Mouse (Mus musculus) forebrain, embryonic 16.5 days (tissue): ENCODE results near the gene BC055324. TPM values are rescaled to one million over a fixed set of nuclear protein-coding genes. Genes with fewer than 3 reads are reported as not detected.
"Not testable (repeated sequence)": the region's sequence is repeated elsewhere in the genome, so short reads cannot be mapped to it uniquely, and the experiment has no call there.

Experiments
- ATAC-seq: fragments of 200-750 bp; cut with Nextera tagmentation; 2 replicates; pipeline ENCODE4 v1.8.0; 2017; ENCODE audit warnings: mild to moderate bottlenecking, moderate library complexity
- H3K27ac ChIP-seq: fragments of 300-500 bp; sonication (generic); 2 replicates; pipeline ENCODE4 v1.5.1; 2014; ENCODE audit warnings: low read length, control low read depth
- H3K27me3 ChIP-seq: fragments of 300-500 bp; sonication (generic); replicated peaks from 2 replicates; pipeline ENCODE4 v1.6.1; 2014; ENCODE audit warnings: low read length; ENCODE audit not compliant: control insufficient read depth, insufficient read depth
- H3K36me3 ChIP-seq: fragments of 300-500 bp; sonication (generic); 2 replicates; pipeline ENCODE4 v1.6.1; 2014; ENCODE audit not compliant: control insufficient read depth, insufficient read depth
- H3K4me1 ChIP-seq: fragments of 300-500 bp; sonication (generic); replicated peaks from 2 replicates; pipeline ENCODE4 v1.6.1; 2014; ENCODE audit warnings: low read length; ENCODE audit not compliant: control insufficient read depth, insufficient read depth
- H3K4me2 ChIP-seq: fragments of 300-500 bp; sonication (generic); 2 replicates; pipeline ENCODE4 v1.6.1; 2014; ENCODE audit warnings: mild to moderate bottlenecking, low read length, control low read depth
- H3K4me3 ChIP-seq: fragments of 300-500 bp; sonication (generic); replicated peaks from 2 replicates; pipeline ENCODE4 v1.5.1; 2014; ENCODE audit warnings: mild to moderate bottlenecking, low read length, control low read depth
- H3K9ac ChIP-seq: fragments of 300-500 bp; sonication (generic); replicated peaks from 2 replicates; pipeline ENCODE4 v1.6.1; 2014; ENCODE audit warnings: low read depth, low read length, control low read depth
- H3K9me3 ChIP-seq: fragments of 300-500 bp; sonication (generic); 2 replicates; pipeline ENCODE4 v1.6.1; 2016; ENCODE audit warnings: low read length; ENCODE audit not compliant: control insufficient read depth
- WGBS: fragments of 180-500 bp; shearing (Covaris S2); extraction: QIAGEN DNeasy Blood & Tissue Kit; methylation state at CpG from one replicate; pipeline ENCODE4 v1.1.7; 2014; 5-methylcytosine and 5-hydroxymethylcytosine counted together
- polyA plus RNA-seq: library from polyadenylated mRNA; unstranded; fragments of >200 nt; fragmentation: Nextera tagmentation; extraction: Ambion mirVana; gene quantifications from 2 replicates; pipeline ENCODE4 v1.2.1, GENCODE M21; 2015

BC055324 gene
- polyA plus RNA-seq, result 9.6 and 10.5 TPM in 2 replicates

GRCm38 (mm10) chr1:163994721-163995608, at the start of gene BC055324, which contains the start of gene Mettl18:
Gene BC055324, minus strand, starts transcription at chr1:163994796.
Gene Mettl18, plus strand, starts transcription at chr1:163994889.
- H3K9ac ChIP-seq, result peak within 1 kb of the TSS; percentile 80
- no peaks in the 10 kb centered on the region for H3K27me3 ChIP-seq
- peaks cover 9% of the 10 kb centered on the region; the same call in 1 of the 2 replicates for H3K4me1 ChIP-seq
- no peaks in the 10 kb centered on the region for H3K36me3 ChIP-seq
- 2% methylated on average over 43 of the region's 43 CpGs for WGBS
- H3K4me3 ChIP-seq, result peak within 1 kb of the TSS; percentile 90
- H3K9me3 ChIP-seq, result no peaks in the 10 kb centered on the region
- ATAC-seq, result peak; percentile 99
- peak within 1 kb of the TSS; percentile 84 for H3K4me2 ChIP-seq
- peak within 1 kb of the TSS; percentile 82 for H3K27ac ChIP-seq

GRCm38 (mm10) chr1:164043549-164043948, 49.0 kb upstream of the BC055324 start:
- Histone ChIP-seq H3K9ac (no peak overlapping the region), H3K9me3 (no peaks in the 10 kb centered on the region), H3K4me1 (no peaks in the 10 kb centered on the region), H3K4me3 (no peak overlapping the region), H3K27ac (no peak overlapping the region), H3K36me3 (no peaks in the 10 kb centered on the region), H3K27me3 (no peaks in the 10 kb centered on the region), H3K4me2 (no peak overlapping the region)
- 24% methylated on average over 3 of the region's 3 CpGs for WGBS
- no peak for ATAC-seq

GRCm38 (mm10) chr1:164040385-164041135, 46.0 kb upstream of the BC055324 start:
- no peak overlapping the region for H3K27ac ChIP-seq
- ATAC-seq, result no peak
- H3K4me2 ChIP-seq, result no peak overlapping the region
- no peaks in the 10 kb centered on the region for H3K4me1 ChIP-seq
- no peaks in the 10 kb centered on the region for H3K27me3 ChIP-seq
- no peak overlapping the region for H3K9ac ChIP-seq
- H3K36me3 ChIP-seq, result no peaks in the 10 kb centered on the region
- H3K4me3 ChIP-seq, result no peak overlapping the region
- 71% methylated on average over 10 of the region's 10 CpGs for WGBS
- H3K9me3 ChIP-seq, result no peaks in the 10 kb centered on the region

DNA sequence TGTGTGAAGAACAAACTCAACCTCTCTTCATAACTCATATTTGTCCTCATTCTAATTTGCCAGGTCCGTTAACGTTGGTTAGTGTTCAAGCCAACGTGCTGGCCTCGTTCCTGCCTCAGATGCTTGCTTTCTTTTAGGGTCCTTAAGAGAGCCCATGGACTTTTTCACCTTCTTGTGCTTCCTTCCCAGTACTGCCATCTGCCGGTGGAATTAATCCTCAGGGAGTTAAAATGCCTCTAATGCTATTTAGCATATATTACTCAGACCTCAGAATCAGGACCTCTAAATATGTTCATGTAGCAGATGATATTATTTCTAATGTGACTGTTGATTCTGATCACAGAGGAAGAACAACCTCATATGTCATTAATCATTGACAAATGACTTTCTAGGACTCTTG, 32.8 kb upstream of the BC055324 start:
- no peaks in the 10 kb centered on the region for H3K9me3 ChIP-seq
- no peaks in the 10 kb centered on the region for H3K4me1 ChIP-seq
- no peak overlapping the region for H3K27ac ChIP-seq
- H3K9ac ChIP-seq, result no peak overlapping the region
- H3K4me2 ChIP-seq, result no peak overlapping the region
- H3K27me3 ChIP-seq, result no peaks in the 10 kb centered on the region
- H3K4me3 ChIP-seq, result no peak overlapping the region
- H3K36me3 ChIP-seq, result no peaks in the 10 kb centered on the region
- 62% methylated on average over 5 of the region's 5 CpGs for WGBS
- no peak for ATAC-seq

DNA sequence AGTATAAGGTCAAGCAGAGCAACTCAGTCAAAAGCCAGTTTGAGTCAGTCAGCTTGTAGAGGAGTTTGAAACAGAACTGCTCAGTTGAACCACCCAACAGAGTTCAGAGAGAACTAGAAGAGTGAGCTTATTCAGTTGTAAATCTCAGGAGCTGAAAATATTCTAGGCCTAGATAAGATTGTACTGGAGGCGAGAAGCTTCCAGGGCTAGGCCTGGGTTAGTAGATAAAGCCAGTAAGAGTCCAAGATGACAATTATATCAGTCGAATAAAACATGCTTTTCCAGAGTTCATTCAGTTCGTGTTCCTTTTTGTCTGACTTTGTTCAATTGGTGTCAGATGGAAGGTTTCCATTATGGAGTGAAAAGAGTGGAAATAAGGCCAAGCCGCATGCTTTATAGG, 31.1 kb upstream of the BC055324 start:
- H3K9me3 ChIP-seq, result no peaks in the 10 kb centered on the region

DNA sequence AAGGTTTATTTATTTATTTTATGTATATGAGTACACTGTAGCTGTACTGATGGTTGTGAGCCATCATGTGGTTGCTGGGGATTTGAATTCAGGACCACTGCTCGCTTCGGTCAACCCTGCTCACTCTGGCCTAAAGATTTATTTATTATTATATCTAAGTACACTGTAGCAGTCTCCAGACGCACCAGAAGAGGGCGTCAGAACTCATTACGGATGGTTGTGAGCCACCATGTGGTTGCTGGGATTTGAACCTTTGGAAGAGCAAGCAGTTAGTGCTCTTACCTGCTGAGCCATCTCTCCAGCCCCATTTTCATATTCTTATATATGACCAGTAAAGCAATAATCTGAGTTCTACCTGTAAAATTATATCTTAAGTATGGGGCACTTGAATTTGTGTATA, 27.5 kb upstream of the BC055324 start:
- not testable (repeated sequence) for H3K4me1 ChIP-seq, H3K4me2 ChIP-seq, H3K27me3 ChIP-seq, H3K4me3 ChIP-seq, H3K36me3 ChIP-seq, H3K27ac ChIP-seq, H3K9me3 ChIP-seq, H3K9ac ChIP-seq, ATAC-seq
- 86% methylated on average over 5 of the region's 5 CpGs for WGBS

More for the DNA sequence above, 31.1 kb upstream of the BC055324 start:
- no peaks in the 10 kb centered on the region for H3K27me3 ChIP-seq
- H3K36me3 ChIP-seq, result no peaks in the 10 kb centered on the region
- no peak overlapping the region for H3K27ac ChIP-seq
- H3K4me3 ChIP-seq, result no peak overlapping the region
- no peak overlapping the region for H3K4me2 ChIP-seq
- H3K4me1 ChIP-seq, result no peaks in the 10 kb centered on the region
- no peak overlapping the region for H3K9ac ChIP-seq
- WGBS, result 88% methylated on average over 4 of the region's 4 CpGs
- ATAC-seq, result no peak

DNA sequence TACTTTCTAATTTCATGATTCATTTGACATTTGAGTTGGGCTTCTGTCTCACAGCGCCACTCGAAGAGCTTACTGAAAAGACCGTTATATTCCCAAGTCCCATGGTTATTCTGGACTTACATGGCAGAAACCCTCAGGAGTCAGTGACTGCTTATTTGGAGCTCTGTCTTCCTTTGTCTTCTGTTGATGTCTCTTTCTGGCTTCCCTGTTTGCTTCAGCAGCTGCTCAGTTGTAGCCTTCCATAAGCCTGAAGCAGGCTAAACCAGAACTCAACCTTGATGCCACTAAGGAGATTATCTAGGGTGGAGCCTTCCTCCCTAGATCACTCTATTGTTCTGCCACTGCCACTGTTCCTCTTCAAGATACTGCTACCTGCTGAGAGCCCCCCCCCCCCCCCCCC, 26.1 kb upstream of the BC055324 start:
- H3K36me3 ChIP-seq, H3K9me3 ChIP-seq, H3K4me3 ChIP-seq, H3K4me1 ChIP-seq, ATAC-seq, H3K4me2 ChIP-seq, H3K27ac ChIP-seq, H3K9ac ChIP-seq, H3K27me3 ChIP-seq: not testable (repeated sequence)
- WGBS, result 89% methylated on average over 3 of the region's 3 CpGs

DNA sequence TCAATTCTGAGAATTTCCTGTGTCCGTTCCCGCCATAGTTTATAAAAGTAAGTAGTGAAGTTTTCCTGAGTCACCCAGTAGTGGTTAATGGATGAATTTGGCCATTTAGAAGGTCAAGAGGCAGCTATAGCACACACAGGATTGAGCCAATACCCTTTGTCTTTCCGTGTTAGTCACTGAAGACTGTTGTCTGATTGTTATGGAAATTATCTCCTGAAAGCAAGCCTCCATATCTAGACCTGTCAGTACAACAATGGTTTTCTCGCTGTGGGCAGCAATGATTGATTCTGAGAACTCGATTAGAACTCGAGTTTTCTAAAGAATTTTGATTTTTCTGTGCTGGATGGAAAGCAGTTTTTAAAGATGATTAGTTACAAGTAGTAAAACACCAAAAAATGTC, 25.2 kb upstream of the BC055324 start:
- Histone ChIP-seq H3K4me2 (no peak overlapping the region), H3K9ac (no peak overlapping the region), H3K27ac (no peak overlapping the region), H3K4me1 (no peaks in the 10 kb centered on the region), H3K36me3 (no peaks in the 10 kb centered on the region), H3K27me3 (no peaks in the 10 kb centered on the region), H3K9me3 (no peaks in the 10 kb centered on the region), H3K4me3 (no peak overlapping the region)
- WGBS, result 41% methylated on average over 6 of the region's 6 CpGs
- no peak for ATAC-seq

DNA sequence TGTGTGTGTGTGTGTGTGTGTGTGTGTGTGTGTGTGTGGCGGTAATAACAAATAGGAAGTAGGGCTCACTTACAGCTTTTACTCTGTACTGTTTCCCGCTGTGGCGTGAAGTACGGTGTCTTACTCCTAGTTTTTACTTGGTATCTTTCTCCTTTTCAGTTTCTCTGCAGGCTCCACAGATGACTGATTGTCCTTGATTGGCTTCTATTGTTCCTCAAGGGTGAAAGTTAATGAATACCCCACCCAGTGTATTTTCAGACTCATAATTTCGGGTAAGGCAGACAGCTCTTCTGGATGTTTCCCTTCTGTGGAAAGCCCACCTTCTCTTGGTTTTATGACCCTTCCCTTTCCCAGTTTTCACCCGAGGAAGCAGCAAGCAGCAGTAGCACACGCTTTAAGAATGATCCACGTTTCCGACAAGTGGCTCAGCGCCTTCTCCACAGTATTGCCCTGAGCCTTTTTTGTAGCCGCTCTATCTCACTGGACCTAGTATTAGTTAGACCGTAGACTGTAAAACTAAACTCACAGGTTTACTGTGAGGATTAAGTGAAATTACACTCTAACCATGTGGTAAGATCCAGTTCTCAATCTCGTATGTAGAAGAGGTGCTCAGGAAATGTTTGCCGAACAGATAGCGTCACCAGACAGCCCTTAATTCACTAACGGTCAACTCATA, 23.8 kb upstream of the BC055324 start:
- H3K27ac ChIP-seq, result no peak overlapping the region
- H3K4me1 ChIP-seq, result no peaks in the 10 kb centered on the region
- H3K9ac ChIP-seq, result no peak overlapping the region
- 89% methylated on average over 16 of the region's 16 CpGs for WGBS
- no peaks in the 10 kb centered on the region for H3K9me3 ChIP-seq
- H3K36me3 ChIP-seq, result no peaks in the 10 kb centered on the region
- ATAC-seq, result no peak
- no peaks in the 10 kb centered on the region for H3K27me3 ChIP-seq
- H3K4me2 ChIP-seq, result no peak overlapping the region
- H3K4me3 ChIP-seq, result no peak overlapping the region
